Mouse (Mus musculus) B cell, adult (primary cell): ENCODE data around the gene Znhit6. TPM values are rescaled to one million over a fixed set of nuclear protein-coding genes. Genes with fewer than 3 reads are reported as not detected.

Source experiments
- total RNA-seq: library from RNA; stranded (reverse); gene quantifications from 4 replicates; pipeline ENCODE4 v1.2.4, GENCODE M21; 2023; ENCODE audit not compliant: inconsistent age

Znhit6 gene
- 13.7 to 24.6 TPM (median 19.4 TPM) in 4 replicates for total RNA-seq

DNA sequence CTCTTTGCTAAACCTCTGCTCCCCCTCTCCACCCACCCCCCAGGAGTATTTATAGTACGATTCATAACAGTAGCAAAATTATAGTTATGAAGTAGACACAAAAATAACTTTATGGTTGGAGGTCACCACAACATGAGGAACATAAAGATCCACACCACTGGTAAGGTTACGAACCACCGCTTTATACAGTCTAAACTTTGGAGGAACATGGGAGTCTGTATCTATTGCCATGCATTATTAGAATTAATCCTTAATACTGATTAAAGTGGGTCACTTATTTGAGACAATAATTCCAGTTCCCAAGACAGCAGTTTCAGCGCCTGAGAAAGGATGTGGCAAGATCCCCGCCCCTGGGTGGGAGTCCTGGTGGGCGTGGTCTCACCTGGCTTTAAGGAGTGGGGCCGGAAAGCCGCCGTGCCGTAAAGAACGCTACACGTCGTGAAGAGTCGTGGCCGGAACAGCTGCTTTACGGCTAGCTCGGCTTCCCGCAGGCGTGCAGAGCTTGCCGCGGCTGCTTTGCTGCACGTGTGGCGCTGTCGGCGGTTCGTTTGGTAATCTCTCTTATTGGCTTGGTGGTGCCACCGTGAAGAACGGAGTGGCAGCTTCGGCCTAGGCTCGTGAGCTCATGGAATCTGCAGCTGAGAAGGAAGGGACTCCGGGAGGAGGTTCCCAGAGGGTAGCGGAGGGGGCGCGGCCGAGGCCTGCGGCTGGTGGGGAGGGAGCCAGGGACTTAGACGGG is at the start of gene Znhit6:
Gene Znhit6 (plus strand): TSS at position 463 of the 739 bp plus-strand sequence.

DNA sequence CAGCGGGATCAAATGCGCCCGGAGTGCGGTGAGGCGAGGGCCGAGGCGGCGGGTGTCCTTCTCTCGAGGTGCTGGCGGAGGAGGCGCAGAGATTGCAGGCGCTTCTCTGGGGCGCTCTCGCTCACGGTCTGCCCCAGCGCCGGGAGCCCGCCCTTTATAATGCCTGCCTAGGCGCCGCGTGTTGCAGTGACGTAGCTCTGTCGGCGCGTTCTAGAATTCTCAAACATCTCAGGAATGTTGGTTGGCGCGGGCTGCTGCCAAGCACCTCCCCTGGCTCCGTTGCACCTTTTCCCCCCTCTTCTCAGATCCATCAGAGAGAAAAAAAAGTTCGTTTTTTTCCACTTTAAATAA is 73.8 kb downstream of the Znhit6 start, which contains the start of gene Ccn1:
Gene Ccn1 (minus strand): TSS at position 130 of the 351 bp plus-strand sequence.

Other genes with a start within 250 kb of the Znhit6 start
- gene Ccn1, start 73.8 kb downstream of the Znhit6 start, total RNA-seq = not detected in 4 replicates
- gene Ddah1, start 182.5 kb downstream of the Znhit6 start, total RNA-seq = not detected in 4 replicates